In the genomic region with DNA sequence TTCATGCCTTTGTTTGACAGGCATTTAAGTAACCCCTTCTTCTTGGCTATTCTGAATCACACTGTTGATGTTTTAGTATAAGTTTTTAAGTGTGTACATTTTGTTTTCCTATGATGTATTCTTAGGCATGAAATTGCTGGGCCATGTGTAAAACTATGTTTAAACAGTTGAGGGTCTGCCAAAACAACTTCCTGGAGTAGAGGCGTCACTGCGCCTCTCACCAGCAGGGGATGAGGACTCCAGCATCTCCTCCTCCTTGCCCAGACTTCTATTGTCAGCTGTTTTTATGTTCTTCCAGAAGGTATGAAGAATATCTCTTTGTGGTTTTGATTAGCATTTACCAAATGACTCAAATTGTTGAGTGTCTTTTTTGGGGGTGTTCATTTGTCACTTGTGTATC, we compare ENCODE assay signal across 28 mouse cellular contexts.
"Had no signal": no experiment of that assay in that cellular context is flagged by ENCODE, and none has a peak within 500 bp of the region (broad histone marks: within the 10 kb centered on the region; RNA-seq: fewer than 3 reads in every experiment).

No protein-coding gene starts in this region.

- H3K4me3 ChIP-seq: heart, adult 2 months; heart, embryonic 13.5 days; heart, embryonic 15.5 days; hindbrain, embryonic 10.5 days; hindbrain, embryonic 12.5 days; limb, embryonic 10.5 days; limb, embryonic 12.5 days; liver, embryonic 13.5 days; liver, embryonic 15.5 days had no signal

- H3K9me3 ChIP-seq: heart, embryonic 13.5 days; heart, embryonic 15.5 days; hindbrain, embryonic 10.5 days; hindbrain, embryonic 12.5 days; limb, embryonic 10.5 days; limb, embryonic 12.5 days; liver, embryonic 13.5 days; liver, embryonic 15.5 days had no signal

- H3K36me3 ChIP-seq: heart, embryonic 13.5 days; heart, embryonic 15.5 days; hindbrain, embryonic 10.5 days; hindbrain, embryonic 12.5 days; limb, embryonic 10.5 days; limb, embryonic 12.5 days; liver, embryonic 13.5 days; liver, embryonic 15.5 days had no signal

- ATAC-seq: forebrain, postnatal 0 days; hindbrain, embryonic 16.5 days; inflammation-experienced regulatory T-cells, adult 6 months; intestine, embryonic 16.5 days had no signal

- H3K27ac ChIP-seq: heart, adult 2 months; heart, embryonic 13.5 days; heart, embryonic 15.5 days; hindbrain, embryonic 10.5 days; hindbrain, embryonic 12.5 days; hindbrain, embryonic 14.5 days; limb, embryonic 10.5 days; limb, embryonic 12.5 days; liver, embryonic 13.5 days; liver, embryonic 15.5 days had no signal

- H3K4me1 ChIP-seq: heart, embryonic 13.5 days; heart, embryonic 15.5 days; hindbrain, embryonic 10.5 days; hindbrain, embryonic 12.5 days; limb, embryonic 10.5 days; limb, embryonic 12.5 days; liver, embryonic 13.5 days; liver, embryonic 15.5 days had no signal

- H3K27me3 ChIP-seq: heart, embryonic 13.5 days; heart, embryonic 15.5 days; hindbrain, embryonic 12.5 days; limb, embryonic 12.5 days; liver, embryonic 13.5 days; liver, embryonic 15.5 days had no signal

- H3K9ac ChIP-seq: forebrain, postnatal 0 days; heart, embryonic 13.5 days; heart, embryonic 15.5 days; hindbrain, embryonic 12.5 days; hindbrain, embryonic 14.5 days; limb, embryonic 12.5 days; liver, embryonic 13.5 days; liver, embryonic 15.5 days had no signal

- H3K4me2 ChIP-seq: heart, embryonic 11.5 days; heart, embryonic 13.5 days; heart, embryonic 15.5 days; hindbrain, embryonic 12.5 days; hindbrain, embryonic 14.5 days; limb, embryonic 12.5 days; liver, embryonic 11.5 days; liver, embryonic 13.5 days; liver, embryonic 15.5 days had no signal

- DNase-seq: forebrain, postnatal 0 days; gastrocnemius, postnatal 14 days; gastrocnemius, postnatal 36 days; heart, adult 11 months; heart, adult 2 months; heart, postnatal 14 days; heart, postnatal 4 days; kidney, adult 18-20 months; kidney, adult 8-10 months; kidney, postnatal 10 days; kidney, postnatal 25 days; kidney, postnatal 4 days; layer of hippocampus, adult 9-11 months; liver; liver, embryonic 13.5 days had no signal
